Comparison of ENCODE assay signal across 9 mouse cellular contexts in the genomic region with DNA sequence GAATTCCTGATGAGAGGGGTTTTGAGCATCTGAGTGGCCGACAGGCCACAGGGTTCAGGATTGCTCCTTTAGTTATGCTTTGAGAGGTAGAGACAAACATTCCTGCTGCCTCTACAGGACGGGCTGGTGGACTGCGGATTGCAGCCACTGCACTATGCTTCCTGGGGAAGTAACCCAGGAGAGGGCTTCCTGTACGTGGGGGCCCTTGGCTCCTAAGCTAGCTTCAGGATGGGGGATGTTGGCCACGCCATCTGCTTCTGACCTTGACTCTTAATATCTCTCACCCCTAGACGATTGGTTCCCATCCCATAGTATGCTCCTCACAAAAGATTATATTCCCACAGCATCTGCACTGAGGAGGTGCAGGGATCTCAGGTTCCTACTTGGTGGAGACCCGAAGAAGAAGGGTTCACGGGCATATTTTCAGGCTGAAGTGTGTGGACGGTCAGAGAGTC. TPM values are rescaled to one million over a fixed set of nuclear protein-coding genes. Genes with fewer than 3 reads are reported as not detected.
DNase-seq lines count a peak whose midpoint lies in the region; ATAC-seq lines count a peak whose summit lies in the region.
"Had no signal": no experiment of that assay in that cellular context is flagged by ENCODE, and none has a peak within 500 bp of the region (broad histone marks: within the 10 kb centered on the region; RNA-seq: fewer than 3 reads in every experiment).

No protein-coding gene starts in this region.

- no peak for DNase-seq in heart, postnatal 36 days
- no peak for DNase-seq in midbrain, embryonic 10.5 days (ENCODE audit: low spot score)
- no peak for DNase-seq in midbrain, embryonic 11.5 days (ENCODE audit: low spot score, missing footprints)
- DNase-seq in ovary, adult 18-20 months (ENCODE audit: low spot score) = no peak
- no peak for DNase-seq in right cerebral cortex, postnatal 10 days (ENCODE audit: low spot score in 2 of 2)

- H3K27me3 ChIP-seq in heart, embryonic 12.5 days (replicated peaks) = no peaks in the 10 kb centered on the region
- H3K27me3 ChIP-seq in midbrain, embryonic 10.5 days (ENCODE audit: low read depth, poor library complexity, severe bottlenecking) = peaks cover 25% of the 10 kb centered on the region
- H3K27me3 ChIP-seq in midbrain, embryonic 11.5 days (ENCODE audit: control insufficient read depth, insufficient read depth, low read length) = peaks cover 9% of the 10 kb centered on the region
- no peaks in the 10 kb centered on the region for H3K27me3 ChIP-seq in intestine, embryonic 16.5 days (replicated peaks; ENCODE audit: control insufficient read depth, insufficient read depth, low read length)
- H3K27me3 ChIP-seq in stomach, embryonic 15.5 days (replicated peaks) = no peaks in the 10 kb centered on the region

- H3K9ac ChIP-seq in heart, embryonic 12.5 days = no peak overlapping the region
- no peak overlapping the region for H3K9ac ChIP-seq in midbrain, embryonic 11.5 days (ENCODE audit: low read length)
- no peak overlapping the region for H3K9ac ChIP-seq in intestine, embryonic 16.5 days (ENCODE audit: low read depth, low read length)
- no peak overlapping the region for H3K9ac ChIP-seq in stomach, embryonic 15.5 days

- no peaks in the 10 kb centered on the region for H3K9me3 ChIP-seq in heart, embryonic 12.5 days (replicated peaks)
- 0 out of 2 replicates have a peak, but pooled peaks cover 3% of the 10 kb centered on the region for H3K9me3 ChIP-seq in midbrain, embryonic 10.5 days (replicated peaks)
- H3K9me3 ChIP-seq in midbrain, embryonic 11.5 days (ENCODE audit: control insufficient read depth, low read length) = no peaks in the 10 kb centered on the region
- H3K9me3 ChIP-seq in intestine, embryonic 16.5 days (ENCODE audit: control insufficient read depth, low read length) = no peaks in the 10 kb centered on the region
- H3K9me3 ChIP-seq in stomach, embryonic 15.5 days = no peaks in the 10 kb centered on the region

- H3K4me1 ChIP-seq in heart, embryonic 12.5 days (replicated peaks) = peaks cover 78% of the 10 kb centered on the region
- peaks cover 44% of the 10 kb centered on the region for H3K4me1 ChIP-seq in midbrain, embryonic 10.5 days
- peaks cover 7% of the 10 kb centered on the region for H3K4me1 ChIP-seq in midbrain, embryonic 11.5 days (ENCODE audit: control insufficient read depth, insufficient read depth, low read length)
- peaks cover 51% of the 10 kb centered on the region for H3K4me1 ChIP-seq in intestine, embryonic 16.5 days (ENCODE audit: control insufficient read depth, insufficient read depth, low read length)
- H3K4me1 ChIP-seq in stomach, embryonic 15.5 days = peaks cover 38% of the 10 kb centered on the region

- peaks cover 21% of the 10 kb centered on the region for H3K36me3 ChIP-seq in heart, embryonic 12.5 days
- H3K36me3 ChIP-seq in midbrain, embryonic 10.5 days = peaks cover 1% of the 10 kb centered on the region; the same call in 1 of the 2 replicates
- no peaks in the 10 kb centered on the region for H3K36me3 ChIP-seq in midbrain, embryonic 11.5 days (ENCODE audit: control insufficient read depth, insufficient read depth, low read length)
- H3K36me3 ChIP-seq in intestine, embryonic 16.5 days (ENCODE audit: control insufficient read depth, insufficient read depth, low read length) = no peaks in the 10 kb centered on the region
- peaks cover 9% of the 10 kb centered on the region; the same call in 1 of the 2 replicates for H3K36me3 ChIP-seq in stomach, embryonic 15.5 days

- WGBS in heart, embryonic 12.5 days = 58% methylated on average over 9 of the region's 9 CpGs
- WGBS in midbrain, embryonic 10.5 days = 63% methylated on average over 9 of the region's 9 CpGs
- 65% methylated on average over 9 of the region's 9 CpGs for WGBS in midbrain, embryonic 11.5 days
- 61% methylated on average over 9 of the region's 9 CpGs for WGBS in intestine, embryonic 16.5 days
- 53% methylated on average over 9 of the region's 9 CpGs for WGBS in stomach, embryonic 15.5 days

- intact Hi-C loops in heart, postnatal 36 days (cut with DNase I) = no loop called here

- H3K27ac ChIP-seq in heart, embryonic 12.5 days (ENCODE audit: poor library complexity, severe bottlenecking) = peak overlapping the region; percentile 88
- H3K27ac ChIP-seq in midbrain, embryonic 10.5 days (replicated peaks) = peak overlapping the region; percentile 57
- H3K27ac ChIP-seq in midbrain, embryonic 11.5 days (ENCODE audit: low read depth, low read length) = no peak overlapping the region
- H3K27ac ChIP-seq in intestine, embryonic 16.5 days (ENCODE audit: low read length) = peak overlapping the region; percentile 28
- peak overlapping the region; percentile 74 for H3K27ac ChIP-seq in stomach, embryonic 15.5 days

- peak overlapping the region; percentile 1 for H3K4me2 ChIP-seq in heart, embryonic 12.5 days
- no peak overlapping the region for H3K4me2 ChIP-seq in midbrain, embryonic 11.5 days
- no peak overlapping the region for H3K4me2 ChIP-seq in intestine, embryonic 16.5 days (ENCODE audit: low read depth, low read length)
- no peak overlapping the region for H3K4me2 ChIP-seq in stomach, embryonic 15.5 days

- no peak overlapping the region for H3K4me3 ChIP-seq in heart, embryonic 12.5 days
- no peak overlapping the region for H3K4me3 ChIP-seq in midbrain, embryonic 10.5 days
- no peak overlapping the region for H3K4me3 ChIP-seq in midbrain, embryonic 11.5 days (ENCODE audit: low read depth, low read length)
- H3K4me3 ChIP-seq in intestine, embryonic 16.5 days (ENCODE audit: low read length) = no peak overlapping the region
- H3K4me3 ChIP-seq in stomach, embryonic 15.5 days (replicated peaks) = no peak overlapping the region

- ATAC-seq in heart, embryonic 12.5 days (ENCODE audit: insufficient number of reproducible peaks, low FRiP score) = peak; percentile 36; the same call in 1 of the 2 replicates
- no peak for ATAC-seq in midbrain, embryonic 11.5 days (ENCODE audit: low FRiP score)
- peak; percentile 1; the same call in 1 of the 2 replicates for ATAC-seq in intestine, embryonic 16.5 days
- ATAC-seq in stomach, embryonic 15.5 days (ENCODE audit: insufficient read depth, low FRiP score, low read depth) = no peak
- ATAC-seq: inflammation-experienced regulatory T-cells, adult 6 months had no signal

RNA-seq across cellular contexts. Expression of a gene that starts 18.0 kb away (rescaled TPM):
- polyA plus RNA-seq in heart, embryonic 12.5 days (2016; fragmentation: Nextera tagmentation; extraction: Ambion mirVana) = 40.7 and 45.2 TPM in 2 replicates
- total RNA-seq in heart, postnatal 36 days (2021) = 10 to 100 TPM; 37.8 to 39.8 TPM
- 5.5 and 5.8 TPM in 2 replicates for polyA plus RNA-seq in midbrain, embryonic 10.5 days (2016; fragmentation: Nextera tagmentation; extraction: Ambion mirVana)
- 5.0 and 5.1 TPM in 2 replicates for polyA plus RNA-seq in midbrain, embryonic 11.5 days (2014; fragmentation: Nextera tagmentation; extraction: Ambion mirVana)
- 12.4 and 13.0 TPM in 2 replicates for polyA plus RNA-seq in intestine, embryonic 16.5 days (2015; fragmentation: Nextera tagmentation; extraction: Ambion mirVana)
- polyA plus RNA-seq in stomach, embryonic 15.5 days (2015; fragmentation: Nextera tagmentation; extraction: Ambion mirVana) = 17.2 and 17.6 TPM in 2 replicates
- polyA plus RNA-seq: inflammation-experienced regulatory T-cells, adult 6 months had no signal

RNA-seq across cellular contexts. Expression of a gene that starts 21.9 kb away (rescaled TPM):
- 38.0 and 39.7 TPM in 2 replicates for polyA plus RNA-seq in heart, embryonic 12.5 days (2016; fragmentation: Nextera tagmentation; extraction: Ambion mirVana)
- total RNA-seq in heart, postnatal 36 days (2021) = 1 to 10 TPM; 7.9 to 8.7 TPM
- polyA plus RNA-seq in midbrain, embryonic 10.5 days (2016; fragmentation: Nextera tagmentation; extraction: Ambion mirVana) = 34.6 and 35.6 TPM in 2 replicates
- polyA plus RNA-seq in midbrain, embryonic 11.5 days (2014; fragmentation: Nextera tagmentation; extraction: Ambion mirVana) = 36.8 and 40.1 TPM in 2 replicates
- polyA plus RNA-seq in intestine, embryonic 16.5 days (2015; fragmentation: Nextera tagmentation; extraction: Ambion mirVana) = 45.7 and 48.8 TPM in 2 replicates
- polyA plus RNA-seq in stomach, embryonic 15.5 days (2015; fragmentation: Nextera tagmentation; extraction: Ambion mirVana) = 29.8 and 40.7 TPM in 2 replicates
- polyA plus RNA-seq: inflammation-experienced regulatory T-cells, adult 6 months had no signal

RNA-seq across cellular contexts. Expression of a gene that starts 21.9 kb away (rescaled TPM):
- 0.32 and 0.34 TPM in 2 replicates for polyA plus RNA-seq in heart, embryonic 12.5 days (2016; fragmentation: Nextera tagmentation; extraction: Ambion mirVana)
- total RNA-seq in heart, postnatal 36 days (2021) = under 1 TPM; 0.11 to 0.14 TPM
- 1.4 and 2.0 TPM in 2 replicates for polyA plus RNA-seq in midbrain, embryonic 10.5 days (2016; fragmentation: Nextera tagmentation; extraction: Ambion mirVana)
- 1.3 and 1.5 TPM in 2 replicates for polyA plus RNA-seq in midbrain, embryonic 11.5 days (2014; fragmentation: Nextera tagmentation; extraction: Ambion mirVana)
- 0.42 and 0.72 TPM in 2 replicates for polyA plus RNA-seq in intestine, embryonic 16.5 days (2015; fragmentation: Nextera tagmentation; extraction: Ambion mirVana)
- polyA plus RNA-seq in stomach, embryonic 15.5 days (2015; fragmentation: Nextera tagmentation; extraction: Ambion mirVana) = 0.80 TPM in 2 replicates

RNA-seq across cellular contexts. Expression of a gene that starts 42.9 kb away (rescaled TPM):
- polyA plus RNA-seq in heart, embryonic 12.5 days (2016; fragmentation: Nextera tagmentation; extraction: Ambion mirVana) = 2,254 and 2,412 TPM in 2 replicates
- total RNA-seq in heart, postnatal 36 days (2021) = 1,000 to 10,000 TPM; 2,889 to 3,152 TPM
- polyA plus RNA-seq in midbrain, embryonic 10.5 days (2016; fragmentation: Nextera tagmentation; extraction: Ambion mirVana) = 1,350 and 1,398 TPM in 2 replicates
- polyA plus RNA-seq in midbrain, embryonic 11.5 days (2014; fragmentation: Nextera tagmentation; extraction: Ambion mirVana) = 1,347 and 1,422 TPM in 2 replicates
- polyA plus RNA-seq in intestine, embryonic 16.5 days (2015; fragmentation: Nextera tagmentation; extraction: Ambion mirVana) = 2,278 and 2,351 TPM in 2 replicates
- polyA plus RNA-seq in stomach, embryonic 15.5 days (2015; fragmentation: Nextera tagmentation; extraction: Ambion mirVana) = 1,700 and 1,987 TPM in 2 replicates

Comparison
In these comparisons a context has a peak if more than half of its experiments do, and no peak if none do; other contexts are left out.
1. ATAC-seq: peak in heart, embryonic 12.5 days (single experiment) and intestine, embryonic 16.5 days (single experiment); none in midbrain, embryonic 11.5 days (single experiment) and stomach, embryonic 15.5 days (single experiment).